Mouse (Mus musculus): ENCODE measurements around the gene Phox2b. TPM values are rescaled to one million over a fixed set of nuclear protein-coding genes. Genes with fewer than 3 reads are reported as not detected.

The Phox2b gene
- polyA plus RNA-seq, 1 experiment, result 4.2 TPM

DNA sequence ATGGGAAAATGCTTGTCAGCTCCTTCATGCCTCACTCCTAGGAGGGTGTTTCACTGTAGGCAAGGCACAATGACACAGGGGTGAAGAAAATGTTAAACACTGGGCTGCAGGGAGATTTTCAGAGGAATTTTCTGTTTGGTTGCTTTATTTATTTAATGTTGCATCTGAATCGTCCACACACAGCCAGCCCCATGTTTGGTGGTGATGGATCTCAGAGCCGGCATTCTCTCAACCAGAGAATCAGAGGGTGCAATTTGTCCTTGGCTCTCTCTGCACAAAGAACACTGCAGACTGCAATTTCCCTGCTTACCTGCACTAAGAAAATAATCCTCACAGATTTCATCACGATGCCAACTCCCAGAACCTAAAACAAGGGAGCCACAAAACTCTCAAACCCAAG is 3.9 kb upstream of the Phox2b start:
- no peaks in the 10 kb centered on the region for H3K4me1 ChIP-seq (ENCODE audit: control insufficient read depth, insufficient read depth, low read length)
- no peak for DNase-seq
- H3K4me3 ChIP-seq (replicated peaks; ENCODE audit: insufficient read depth, low read depth, low read length), result no peak overlapping the region
- no peak for TF ChIP-seq POLR2A (IDR thresholded peaks at IDR 0.05; ENCODE audit: borderline replicate concordance, insufficient read depth, low read length)
- TF ChIP-seq CTCF (IDR thresholded peaks at IDR 0.05; ENCODE audit: borderline replicate concordance, insufficient read depth, low read depth, low read length), result no peak
- 14% methylated on average over 3 of the region's 3 CpGs for WGBS
- H3K27ac ChIP-seq (ENCODE audit: insufficient read depth, low read length), result no peak overlapping the region
- peaks cover 11% of the 10 kb centered on the region; the same call in 1 of the 2 replicates for H3K27me3 ChIP-seq (ENCODE audit: control insufficient read depth, insufficient read depth, low read length)

DNA sequence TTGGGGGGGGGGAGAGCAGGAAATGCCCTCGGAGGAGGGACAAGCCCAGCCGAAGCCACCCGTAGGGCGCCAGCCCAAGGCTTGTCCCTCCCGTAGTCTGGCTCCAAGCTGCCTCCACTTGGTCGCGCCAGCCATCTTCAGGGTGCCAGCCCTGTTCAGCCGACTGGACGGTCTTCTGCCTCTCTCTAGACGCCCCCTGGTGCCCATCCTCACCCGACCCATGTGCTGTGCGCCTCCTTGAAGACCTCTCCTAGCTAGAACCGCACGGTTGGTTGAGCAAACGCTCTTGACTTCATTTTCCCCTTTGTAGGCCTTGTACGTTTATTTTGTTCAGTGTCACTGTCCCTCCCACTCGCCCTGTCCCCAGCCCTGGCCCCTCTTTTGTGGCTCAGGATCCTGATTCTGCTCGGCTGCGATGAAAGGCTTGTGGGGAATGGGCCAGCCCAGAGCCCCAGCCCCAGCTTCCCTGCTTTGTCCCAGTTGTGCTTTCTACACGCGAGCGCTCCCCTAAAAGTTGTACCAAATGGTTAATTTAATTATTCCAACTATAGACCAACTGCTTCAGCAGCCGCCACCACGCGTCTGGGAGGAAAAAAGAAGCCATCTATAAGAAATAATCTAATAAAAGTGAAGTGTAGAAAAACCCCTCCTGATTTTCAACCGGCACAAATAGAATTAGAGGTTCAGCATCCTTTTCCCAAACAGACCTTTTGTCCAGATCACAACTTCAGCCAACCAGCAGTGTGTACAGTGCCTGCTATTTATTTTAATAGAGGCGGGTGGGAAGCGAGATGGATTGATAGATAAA is 2.9 kb upstream of the Phox2b start:
- TF ChIP-seq CTCF (IDR thresholded peaks at IDR 0.05; ENCODE audit: borderline replicate concordance, insufficient read depth, low read depth, low read length) (no peak), POLR2A (IDR thresholded peaks at IDR 0.05; ENCODE audit: borderline replicate concordance, insufficient read depth, low read length) (no peak)
- Histone ChIP-seq H3K27me3 (ENCODE audit: control insufficient read depth, insufficient read depth, low read length) (peaks cover 15% of the 10 kb centered on the region; the same call in 1 of the 2 replicates), H3K27ac (ENCODE audit: insufficient read depth, low read length) (no peak overlapping the region), H3K4me1 (ENCODE audit: control insufficient read depth, insufficient read depth, low read length) (no peaks in the 10 kb centered on the region), H3K4me3 (replicated peaks; ENCODE audit: insufficient read depth, low read depth, low read length) (no peak overlapping the region)
- 2% methylated on average over 28 of the region's 28 CpGs for WGBS
- DNase-seq, result peak in 1 of 2 experiments; percentile 6

DNA sequence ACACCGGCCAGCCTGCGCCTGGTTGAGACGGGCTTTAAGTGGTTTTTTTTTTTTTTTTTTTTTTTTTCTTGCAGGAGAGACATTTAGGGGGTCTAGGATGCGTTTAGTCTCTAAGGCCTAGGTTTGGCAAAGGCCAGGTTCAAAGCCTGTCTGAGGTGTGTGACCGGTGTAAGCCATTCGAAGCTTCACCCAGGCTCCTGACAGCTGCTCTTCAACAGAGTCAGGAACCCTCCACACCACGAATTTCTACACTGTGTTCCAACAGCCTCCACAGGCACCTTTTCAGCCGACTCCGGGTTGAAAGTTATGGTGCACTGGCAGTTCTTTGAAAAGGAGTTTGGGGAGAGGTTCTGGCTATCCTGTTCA is 2.3 kb upstream of the Phox2b start:
- H3K4me1 ChIP-seq (ENCODE audit: control insufficient read depth, insufficient read depth, low read length), result no peaks in the 10 kb centered on the region
- H3K27me3 ChIP-seq (ENCODE audit: control insufficient read depth, insufficient read depth, low read length), result peaks cover 17% of the 10 kb centered on the region; the same call in 1 of the 2 replicates
- H3K27ac ChIP-seq (ENCODE audit: insufficient read depth, low read length), result no peak overlapping the region
- TF ChIP-seq CTCF (IDR thresholded peaks at IDR 0.05; ENCODE audit: borderline replicate concordance, insufficient read depth, low read depth, low read length), result no peak
- no peak for TF ChIP-seq POLR2A (IDR thresholded peaks at IDR 0.05; ENCODE audit: borderline replicate concordance, insufficient read depth, low read length)
- WGBS, result 4% methylated on average over 9 of the region's 9 CpGs
- no peak overlapping the region for H3K4me3 ChIP-seq (replicated peaks; ENCODE audit: insufficient read depth, low read depth, low read length)
- DNase-seq, result no peak

DNA sequence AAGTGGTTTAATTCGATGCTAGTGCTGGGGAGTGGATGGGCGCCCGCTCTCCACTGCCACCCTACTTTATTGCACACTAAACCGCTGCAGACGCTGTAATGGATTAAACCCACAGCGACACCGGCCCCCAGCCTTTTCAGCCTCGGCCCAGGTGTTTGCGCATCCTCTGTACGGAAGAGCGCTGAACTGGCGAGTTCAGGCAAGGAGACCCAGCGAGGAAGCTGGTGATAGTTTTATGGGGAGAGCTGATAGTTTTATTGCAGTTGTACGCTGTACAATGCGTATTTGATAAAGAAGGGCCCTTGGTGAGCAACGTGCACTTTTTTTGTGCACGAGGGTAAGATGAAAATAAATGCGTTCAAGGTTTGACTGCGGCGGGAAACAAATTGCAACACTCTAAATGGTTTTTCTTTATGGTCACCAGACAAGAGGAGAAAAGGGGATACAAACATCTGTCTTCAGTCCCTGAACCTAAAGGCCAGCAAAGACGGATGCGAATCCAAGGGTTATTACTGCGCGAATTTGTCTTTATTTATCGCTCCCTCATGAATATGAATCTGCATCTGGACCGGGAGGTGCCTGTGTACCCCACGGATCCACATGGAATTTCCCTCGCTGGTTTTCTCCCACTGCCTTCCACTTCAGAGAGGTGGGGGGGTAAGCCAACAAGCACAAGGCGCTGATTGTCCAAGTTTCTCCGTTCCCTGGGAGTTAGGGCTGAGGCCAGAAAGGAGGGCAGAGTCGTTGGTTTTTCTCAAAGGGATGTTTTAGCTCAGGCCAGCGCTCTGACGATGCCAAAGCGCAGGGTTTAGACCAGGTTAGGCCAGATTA is 1.7 kb upstream of the Phox2b start:
- TF ChIP-seq CTCF (IDR thresholded peaks at IDR 0.05; ENCODE audit: borderline replicate concordance, insufficient read depth, low read depth, low read length) (no peak), POLR2A (IDR thresholded peaks at IDR 0.05; ENCODE audit: borderline replicate concordance, insufficient read depth, low read length) (no peak)

DNA sequence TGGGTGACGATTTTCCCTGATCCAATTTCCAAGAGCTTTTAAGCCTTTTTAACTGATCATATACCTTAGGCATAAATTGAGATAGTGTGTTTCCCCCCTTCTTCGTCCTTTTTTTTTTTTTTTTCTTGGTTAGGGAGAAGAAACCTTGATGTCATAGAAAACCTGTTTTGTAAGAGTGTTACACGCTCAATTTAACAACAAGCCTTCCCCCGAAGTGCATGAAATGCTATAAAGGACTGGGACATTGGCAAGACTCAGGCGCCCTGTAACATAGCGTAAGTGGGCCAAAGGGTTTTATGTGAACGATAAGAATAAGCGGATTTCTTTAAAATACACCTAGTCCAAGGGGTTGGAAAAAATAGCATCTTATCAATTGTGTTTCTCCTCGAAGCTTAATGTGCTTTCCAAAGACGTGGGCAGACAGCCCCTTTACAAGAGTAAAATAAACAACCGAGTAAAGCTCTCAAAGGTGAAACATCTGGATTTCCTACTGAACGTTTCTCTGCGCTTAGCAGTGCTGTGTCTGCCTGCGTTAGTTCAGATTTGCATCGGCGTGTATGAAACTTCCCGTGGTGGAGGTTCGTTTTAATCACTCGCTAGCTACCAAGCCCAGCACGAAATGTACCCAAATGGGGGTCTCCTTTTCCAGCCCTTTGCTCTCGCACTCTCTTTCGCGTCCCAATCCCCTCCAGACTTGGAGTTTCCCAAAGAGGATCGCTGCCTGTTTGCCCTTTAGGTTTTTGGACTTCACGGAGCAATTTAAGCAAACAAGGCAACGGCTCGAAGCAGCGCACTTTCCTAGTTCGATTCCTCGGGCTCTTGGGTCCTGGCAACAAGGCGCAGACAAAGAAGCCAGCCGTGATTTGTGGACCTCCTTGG is 531 bp upstream of the Phox2b start:
- peaks cover 22% of the 10 kb centered on the region; the same call in 1 of the 2 replicates for H3K27me3 ChIP-seq (ENCODE audit: control insufficient read depth, insufficient read depth, low read length)
- H3K27ac ChIP-seq (ENCODE audit: insufficient read depth, low read length), result no peak overlapping the region
- peak in 1 of 2 experiments; percentile 27 for DNase-seq
- 4% methylated on average over 32 of the region's 32 CpGs for WGBS
- TF ChIP-seq POLR2A (IDR thresholded peaks at IDR 0.05; ENCODE audit: borderline replicate concordance, insufficient read depth, low read length) (no peak), CTCF (IDR thresholded peaks at IDR 0.05; ENCODE audit: borderline replicate concordance, insufficient read depth, low read depth, low read length) (no peak)
- H3K4me1 ChIP-seq (ENCODE audit: control insufficient read depth, insufficient read depth, low read length), result no peaks in the 10 kb centered on the region
- no peak overlapping the region for H3K4me3 ChIP-seq (replicated peaks; ENCODE audit: insufficient read depth, low read depth, low read length)

More for the DNA sequence above, 1.7 kb upstream of the Phox2b start:
- H3K27me3 ChIP-seq (ENCODE audit: control insufficient read depth, insufficient read depth, low read length), result peaks cover 22% of the 10 kb centered on the region; the same call in 1 of the 2 replicates
- H3K4me1 ChIP-seq (ENCODE audit: control insufficient read depth, insufficient read depth, low read length), result no peaks in the 10 kb centered on the region
- peak in 1 of 2 experiments; percentile 9 for DNase-seq
- 5% methylated on average over 34 of the region's 34 CpGs for WGBS
- H3K27ac ChIP-seq (ENCODE audit: insufficient read depth, low read length), result no peak overlapping the region
- no peak overlapping the region for H3K4me3 ChIP-seq (replicated peaks; ENCODE audit: insufficient read depth, low read depth, low read length)

DNA sequence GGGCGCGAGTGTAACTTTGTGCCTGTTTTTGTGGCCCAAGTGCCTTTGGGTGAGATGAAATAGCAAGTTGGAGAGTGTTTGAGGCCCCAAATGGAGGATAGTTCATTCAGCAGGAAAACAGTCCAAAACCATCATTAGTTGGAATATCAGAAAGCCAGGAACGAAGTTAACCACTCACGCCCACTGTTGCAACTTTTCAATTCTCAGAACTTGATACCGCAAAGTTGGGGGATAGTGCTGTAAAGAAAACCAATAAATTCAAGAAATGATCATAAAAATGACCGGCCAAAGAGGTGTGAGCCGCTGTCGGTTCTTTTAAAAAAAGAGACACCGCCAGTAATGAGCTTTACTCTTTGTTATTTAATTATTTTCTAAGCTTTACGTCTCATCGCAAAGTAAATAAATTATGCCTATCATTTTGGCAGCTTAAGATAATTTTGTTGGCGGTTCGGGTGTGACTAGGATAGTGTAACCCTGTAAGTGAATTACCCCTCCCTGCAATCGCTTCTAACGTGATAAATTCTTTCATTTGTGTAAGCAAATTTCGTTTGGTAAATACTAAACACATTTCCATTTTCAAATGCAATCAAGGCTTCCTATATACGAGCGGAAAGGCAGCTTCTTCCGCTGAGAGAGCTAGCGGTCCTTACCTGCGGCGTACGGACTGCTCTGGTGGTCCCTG is 909 bp downstream of the Phox2b start:
- H3K27ac ChIP-seq (ENCODE audit: insufficient read depth, low read length), result no peak overlapping the region
- H3K4me1 ChIP-seq (ENCODE audit: control insufficient read depth, insufficient read depth, low read length), result no peaks in the 10 kb centered on the region
- TF ChIP-seq CTCF (IDR thresholded peaks at IDR 0.05; ENCODE audit: borderline replicate concordance, insufficient read depth, low read depth, low read length), result no peak
- no peak for TF ChIP-seq POLR2A (IDR thresholded peaks at IDR 0.05; ENCODE audit: borderline replicate concordance, insufficient read depth, low read length)
- H3K27me3 ChIP-seq (ENCODE audit: control insufficient read depth, insufficient read depth, low read length), result peaks cover 23% of the 10 kb centered on the region; the same call in 1 of the 2 replicates
- DNase-seq, result no peak
- no peak overlapping the region for H3K4me3 ChIP-seq (replicated peaks; ENCODE audit: insufficient read depth, low read depth, low read length)
- 6% methylated on average over 23 of the region's 23 CpGs for WGBS

Data from cerebellum, adult 2 months (tissue).